Mouse (Mus musculus) heart, embryonic 12.5 days (tissue): ENCODE results near the gene Lmna. TPM values are rescaled to one million over a fixed set of nuclear protein-coding genes. Genes with fewer than 3 reads are reported as not detected.

Experiments
- ATAC-seq: fragments of 200-750 bp; cut with Nextera tagmentation; 2 replicates; pipeline ENCODE4 v1.8.0; 2017; ENCODE audit warnings: moderate TSS enrichment, moderate library complexity; ENCODE audit not compliant: insufficient number of reproducible peaks, low FRiP score
- H3K27ac ChIP-seq: fragments of 300-500 bp; sonication (generic); 2 replicates; pipeline ENCODE4 v1.5.1; 2016; ENCODE audit warnings: mild to moderate bottlenecking, moderate library complexity; ENCODE audit not compliant: poor library complexity, severe bottlenecking
- H3K27me3 ChIP-seq: fragments of 300-500 bp; sonication (generic); replicated peaks from 2 replicates; pipeline ENCODE4 v1.6.1; 2016; ENCODE audit warnings: mild to moderate bottlenecking, moderate library complexity
- H3K36me3 ChIP-seq: fragments of 300-500 bp; sonication (generic); 2 replicates; pipeline ENCODE4 v1.6.1; 2016; ENCODE audit warnings: mild to moderate bottlenecking, moderate library complexity
- H3K4me1 ChIP-seq: fragments of 300-500 bp; sonication (generic); replicated peaks from 2 replicates; pipeline ENCODE4 v1.6.1; 2016; ENCODE audit warnings: mild to moderate bottlenecking
- H3K4me2 ChIP-seq: fragments of 300-500 bp; sonication (generic); 2 replicates; pipeline ENCODE4 v1.6.1; 2016; ENCODE audit warnings: mild to moderate bottlenecking, moderate library complexity
- H3K4me3 ChIP-seq: fragments of 300-500 bp; sonication (generic); 2 replicates; pipeline ENCODE4 v1.5.1; 2016; ENCODE audit warnings: mild to moderate bottlenecking
- H3K9ac ChIP-seq: fragments of 300-500 bp; sonication (generic); 2 replicates; pipeline ENCODE4 v1.6.1; 2016; ENCODE audit warnings: mild to moderate bottlenecking, moderate library complexity
- H3K9me3 ChIP-seq: fragments of 300-500 bp; sonication (generic); replicated peaks from 2 replicates; pipeline ENCODE4 v1.6.1; 2016; ENCODE audit warnings: mild to moderate bottlenecking, moderate library complexity
- WGBS: fragments of 180-500 bp; shearing (Covaris S2); methylation state at CpG from one replicate; pipeline ENCODE4 v1.1.7; 2016; 5-methylcytosine and 5-hydroxymethylcytosine counted together
- microRNA counts: library from miRNA; unstranded; fragments of <30 nt; microRNA quantifications from one replicate; lab custom pipeline; 2017
- microRNA-seq: library from miRNA; unstranded; fragments of <30 nt; microRNA quantifications from one replicate; pipeline ENCODE4, GENCODE M21; 2017
- polyA plus RNA-seq: library from polyadenylated mRNA; unstranded; fragments of >200 nt; fragmentation: Nextera tagmentation; extraction: Ambion mirVana; gene quantifications from 2 replicates; pipeline ENCODE4 v1.2.1, GENCODE M21; 2016

Gene Lmna
- polyA plus RNA-seq, 1 experiment from 2014 or later: 108 TPM

GRCm38 (mm10) chr3:88439582-88439981 lies 70.2 kb downstream of the Lmna start:
- Histone ChIP-seq H3K9ac (no peak overlapping the region), H3K4me3 (no peak overlapping the region), H3K4me1 (peaks cover 22% of the 10 kb centered on the region), H3K9me3 (no peaks in the 10 kb centered on the region), H3K4me2 (no peak overlapping the region), H3K36me3 (no peaks in the 10 kb centered on the region), H3K27me3 (no peaks in the 10 kb centered on the region), H3K27ac (no peak overlapping the region)
- ATAC-seq: no peak
- WGBS: 71% methylated on average over 4 of the region's 4 CpGs

GRCm38 (mm10) chr3:88437454-88437853 lies 72.3 kb downstream of the Lmna start:
- no peaks in the 10 kb centered on the region for H3K36me3 ChIP-seq
- 0 out of 2 replicates have a peak, but pooled peaks cover 6% of the 10 kb centered on the region for H3K9me3 ChIP-seq
- H3K4me1 ChIP-seq: peaks cover 22% of the 10 kb centered on the region
- WGBS: 60% methylated on average over 10 of the region's 10 CpGs
- no peak for ATAC-seq
- H3K9ac ChIP-seq: peak overlapping the region; percentile 47
- peak overlapping the region; percentile 41 for H3K4me3 ChIP-seq
- no peak overlapping the region for H3K27ac ChIP-seq
- peak overlapping the region; percentile 70 for H3K4me2 ChIP-seq
- H3K27me3 ChIP-seq: no peaks in the 10 kb centered on the region

GRCm38 (mm10) chr3:88436395-88437201 lies 73.2 kb downstream of the Lmna start:
- WGBS: 6% methylated on average over 29 of the region's 29 CpGs
- H3K36me3 ChIP-seq: no peaks in the 10 kb centered on the region
- 0 out of 2 replicates have a peak, but pooled peaks cover 6% of the 10 kb centered on the region for H3K9me3 ChIP-seq
- peak overlapping the region; percentile 50 for H3K27ac ChIP-seq
- peak; percentile 87 for ATAC-seq
- H3K27me3 ChIP-seq: no peaks in the 10 kb centered on the region
- H3K4me3 ChIP-seq: peak overlapping the region; percentile 41
- peak overlapping the region; percentile 70 for H3K4me2 ChIP-seq
- peak overlapping the region; percentile 47 for H3K9ac ChIP-seq
- peaks cover 22% of the 10 kb centered on the region for H3K4me1 ChIP-seq

- Histone ChIP-seq H3K4me1 (peaks cover 15% of the 10 kb centered on the region), H3K9me3 (0 out of 2 replicates have a peak, but pooled peaks cover 6% of the 10 kb centered on the region), H3K27ac (no peak overlapping the region), H3K27me3 (no peaks in the 10 kb centered on the region), H3K9ac (no peak overlapping the region), H3K4me2 (no peak overlapping the region), H3K36me3 (no peaks in the 10 kb centered on the region), H3K4me3 (no peak overlapping the region)
- 65% methylated on average over 10 of the region's 10 CpGs for WGBS
- no peak for ATAC-seq
Observed at GRCm38 (mm10) chr3:88435515-88435914, 74.2 kb downstream of the Lmna start.

MicroRNAs encoded within 50 kb of the gene (microRNA counts, 519-probe panel; counts per million panel counts)
- not detected for microRNA mmu-miR-1905 (lab: Ali Mortazavi, UCI)

Small RNAs within 50 kb of the gene (microRNA-seq; reads per million reads assigned to microRNA genes)
- gene Mir1905 (not detected), gene Mir7011 (not detected)

Other genes starting within 250 kb of the Lmna start
- not detected in 2 replicates for gene Gm38392, start 222.7 kb downstream of the Lmna start, polyA plus RNA-seq
- 12.7 and 15.0 TPM in 2 replicates for gene Tsacc, start 213.0 kb downstream of the Lmna start, polyA plus RNA-seq
- gene Cct3, start 212.8 kb downstream of the Lmna start, polyA plus RNA-seq: 426 and 439 TPM in 2 replicates
- gene Glmp, start 184.9 kb downstream of the Lmna start, polyA plus RNA-seq: 167 and 172 TPM in 2 replicates
- gene Tmem79, start 173.8 kb downstream of the Lmna start, polyA plus RNA-seq: 1.4 and 1.9 TPM in 2 replicates
- gene Smg5, start 173.7 kb downstream of the Lmna start, polyA plus RNA-seq: 53.9 and 57.5 TPM in 2 replicates
- 3.6 and 4.3 TPM in 2 replicates for gene Paqr6, start 145.4 kb downstream of the Lmna start, polyA plus RNA-seq
- 0.10 TPM in 1 of 2 replicates, not detected in the other for gene Bglap3, start 137.2 kb downstream of the Lmna start, polyA plus RNA-seq
- gene Bglap2, start 131.3 kb downstream of the Lmna start, polyA plus RNA-seq: not detected in 2 replicates
- not detected in 2 replicates for gene Bglap, start 125.5 kb downstream of the Lmna start, polyA plus RNA-seq
- 100 and 104 TPM in 2 replicates for gene Pmf1, start 99.6 kb downstream of the Lmna start, polyA plus RNA-seq
- gene Slc25a44, start 84.8 kb downstream of the Lmna start, polyA plus RNA-seq: 14.1 and 14.3 TPM in 2 replicates
- gene Sema4a, start 48.8 kb downstream of the Lmna start, polyA plus RNA-seq: 0.92 and 1.3 TPM in 2 replicates
- 11.8 and 13.9 TPM in 2 replicates for gene Mex3a, start 22.4 kb upstream of the Lmna start, polyA plus RNA-seq
- gene Rab25, start 38.3 kb upstream of the Lmna start, polyA plus RNA-seq: 0.55 TPM in 1 of 2 replicates, not detected in the other
- gene Lamtor2, start 43.1 kb upstream of the Lmna start, polyA plus RNA-seq: 108 and 114 TPM in 2 replicates
- gene Ubqln4, start 43.8 kb upstream of the Lmna start, polyA plus RNA-seq: 46.5 and 47.9 TPM in 2 replicates
- 181 and 185 TPM in 2 replicates for gene Ssr2, start 65.9 kb upstream of the Lmna start, polyA plus RNA-seq
- gene Arhgef2, start 96.0 kb upstream of the Lmna start, polyA plus RNA-seq: 84.5 and 91.8 TPM in 2 replicates
- not detected in 2 replicates for gene Rxfp4, start 143.2 kb upstream of the Lmna start, polyA plus RNA-seq
- 75.3 and 75.6 TPM in 2 replicates for gene Khdc4, start 175.8 kb upstream of the Lmna start, polyA plus RNA-seq
- 45.9 and 46.5 TPM in 2 replicates for gene Rit1, start 206.9 kb upstream of the Lmna start, polyA plus RNA-seq